Mouse (Mus musculus): ENCODE data around the gene 1700025B11Rik.
"Not testable (repeated sequence)": the region's sequence is repeated elsewhere in the genome, so short reads cannot be mapped to it uniquely, and the experiment has no call there.

Gene 1700025B11Rik

GRCm38 (mm10) chr15:77561792-77562191, at the start of gene 1700025B11Rik:
Gene 1700025B11Rik (minus strand): TSS chr15:77561892.
- DNase-seq (ENCODE audit: low read depth), result no peak

GRCm38 (mm10) chr15:77606069-77606468, 44.4 kb upstream of the 1700025B11Rik start:
- no peak for DNase-seq (ENCODE audit: low read depth)

GRCm38 (mm10) chr15:77598958-77599357, 37.3 kb upstream of the 1700025B11Rik start, which contains the start of gene Gm36245:
Gene Gm36245 (plus strand): TSS chr15:77599258.
- no peak for DNase-seq (ENCODE audit: low read depth)

DNA sequence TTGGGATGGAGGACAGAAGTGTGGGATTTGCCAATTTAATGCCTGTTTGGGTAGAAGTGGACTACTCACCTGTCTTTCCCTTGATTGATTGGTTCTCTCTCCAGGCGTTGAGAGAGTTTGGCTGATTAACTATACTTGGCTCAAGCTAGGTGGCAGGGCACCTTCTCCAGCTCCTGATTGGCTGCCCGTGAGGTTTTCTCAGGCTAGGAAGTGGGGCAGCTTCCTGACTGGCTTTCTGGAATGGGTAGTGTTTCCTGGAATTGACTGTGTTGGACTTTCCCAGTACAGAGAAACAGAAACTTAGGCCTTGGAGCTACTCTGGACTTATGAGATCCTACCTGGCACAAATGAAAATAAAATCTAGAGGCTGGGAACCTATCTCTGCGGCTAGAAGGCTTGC, 36.7 kb upstream of the 1700025B11Rik start:
- no peak for DNase-seq (ENCODE audit: low read depth)

- no peak for DNase-seq (ENCODE audit: low read depth)
Measured at GRCm38 (mm10) chr15:77595961-77596360, 34.3 kb upstream of the 1700025B11Rik start, which contains the start of gene Apol10b. Gene Apol10b (minus strand): TSS chr15:77596125.

DNA sequence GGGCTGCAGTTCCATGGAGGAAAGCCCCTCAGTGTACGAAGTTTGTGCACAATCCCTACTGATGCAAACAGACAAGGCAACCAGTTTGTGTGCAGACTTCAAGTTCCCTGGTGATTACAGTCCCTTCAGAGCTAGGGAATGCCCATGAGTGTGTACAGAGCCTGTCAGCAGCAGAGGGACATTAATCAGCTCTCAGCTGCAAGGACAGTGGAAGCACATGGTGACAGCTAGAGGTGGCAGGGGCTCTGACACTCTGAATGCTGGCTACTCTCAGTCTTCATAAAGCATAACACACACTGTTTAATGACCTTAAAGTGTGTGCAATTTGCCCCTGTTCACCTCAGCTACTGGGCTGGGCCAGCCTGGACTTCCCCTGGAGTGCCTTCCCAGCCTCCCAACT, 31.9 kb upstream of the 1700025B11Rik start:
- no peak for DNase-seq (ENCODE audit: low read depth)

DNA sequence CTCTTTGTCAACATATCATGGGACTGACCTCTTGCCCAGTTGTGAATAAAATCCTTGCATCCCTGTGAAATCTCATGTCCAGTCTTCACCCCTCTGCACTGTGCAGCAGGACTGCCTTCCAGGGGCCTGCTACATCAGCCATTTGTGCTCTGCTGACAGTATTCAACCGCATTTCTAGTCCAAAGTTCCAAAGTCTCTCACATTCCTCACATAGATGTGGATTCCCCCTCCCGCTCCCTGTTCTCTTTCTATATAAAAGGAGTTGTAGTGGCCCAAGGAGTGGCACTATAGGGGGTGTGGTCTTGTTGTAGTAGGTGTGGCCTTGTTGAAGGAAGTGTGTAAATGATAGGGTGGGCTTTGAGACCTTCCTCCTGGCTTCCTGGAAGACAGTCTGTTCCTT, 29.2 kb upstream of the 1700025B11Rik start:
- DNase-seq (ENCODE audit: low read depth), result no peak

DNA sequence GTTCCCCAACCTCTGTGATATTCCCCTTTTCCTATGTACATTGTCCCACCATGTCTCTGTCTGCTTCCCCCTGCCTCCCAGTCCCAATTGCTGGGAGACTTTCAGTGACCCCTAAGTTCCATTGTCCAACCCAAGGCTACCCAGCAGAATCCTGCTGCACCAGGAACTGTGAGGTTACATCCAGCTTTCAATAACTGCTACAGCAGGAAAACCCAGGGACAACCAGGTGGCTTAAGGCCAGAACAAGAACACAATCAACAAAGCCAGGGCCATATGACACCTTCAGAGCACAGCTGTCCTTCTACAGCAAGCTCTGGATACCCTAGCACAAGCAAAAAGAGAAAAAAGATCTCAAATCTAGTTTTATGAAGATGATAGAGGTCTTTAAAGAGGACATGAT, 27.3 kb upstream of the 1700025B11Rik start:
- no peak for DNase-seq (ENCODE audit: low read depth)

DNA sequence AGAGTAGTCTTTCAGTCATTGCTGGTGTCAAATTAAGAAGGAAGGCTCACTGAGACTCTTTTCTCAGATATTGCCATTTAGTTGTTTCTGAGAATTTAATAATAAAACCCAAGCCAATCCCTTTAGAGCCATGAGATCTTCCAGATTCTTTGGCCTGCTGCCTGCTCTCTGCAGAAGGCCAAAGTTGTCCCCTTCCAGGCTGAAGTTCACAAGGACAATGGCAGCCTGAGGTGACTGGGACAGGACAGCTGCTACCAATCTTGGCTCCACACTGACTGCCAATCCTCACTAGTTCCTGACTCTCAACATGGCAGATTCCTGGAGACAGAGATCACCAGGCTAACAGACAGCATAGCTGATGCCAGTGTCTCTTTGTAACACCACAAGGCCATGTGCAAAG, 25.3 kb upstream of the 1700025B11Rik start:
- DNase-seq (ENCODE audit: low read depth), result no peak

GRCm38 (mm10) chr15:77581681-77582080, 20.0 kb upstream of the 1700025B11Rik start:
- no peak for DNase-seq (ENCODE audit: low read depth)

- no peak for DNase-seq (ENCODE audit: low read depth)
Measured at GRCm38 (mm10) chr15:77579311-77579710, 17.6 kb upstream of the 1700025B11Rik start.

- DNase-seq (ENCODE audit: low read depth), result no peak
Measured at GRCm38 (mm10) chr15:77578801-77579200, 17.1 kb upstream of the 1700025B11Rik start.

- DNase-seq (ENCODE audit: low read depth), result no peak
Measured at GRCm38 (mm10) chr15:77563219-77563618, 1.5 kb upstream of the 1700025B11Rik start.

DNA sequence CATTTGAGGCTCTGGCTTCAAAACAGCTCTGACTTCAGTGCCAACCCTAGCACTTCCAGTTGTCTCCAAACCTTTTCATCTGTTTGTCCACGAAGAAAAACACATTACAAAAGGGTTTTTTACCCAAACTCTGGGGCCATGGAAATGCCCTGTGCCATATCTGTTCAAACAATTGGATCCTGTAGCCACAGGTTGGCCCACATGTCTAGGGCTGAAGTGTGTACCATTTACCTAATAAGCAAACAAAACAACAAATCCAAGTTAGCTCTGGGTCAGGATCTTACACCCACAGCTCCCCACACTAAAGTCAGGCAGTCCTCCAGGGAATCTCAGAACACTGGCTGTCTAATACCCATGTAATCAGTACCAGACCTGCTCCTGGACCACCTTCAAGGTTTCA, 22.5 kb downstream of the 1700025B11Rik start:
- not testable (repeated sequence) for DNase-seq (ENCODE audit: low read depth)

DNA sequence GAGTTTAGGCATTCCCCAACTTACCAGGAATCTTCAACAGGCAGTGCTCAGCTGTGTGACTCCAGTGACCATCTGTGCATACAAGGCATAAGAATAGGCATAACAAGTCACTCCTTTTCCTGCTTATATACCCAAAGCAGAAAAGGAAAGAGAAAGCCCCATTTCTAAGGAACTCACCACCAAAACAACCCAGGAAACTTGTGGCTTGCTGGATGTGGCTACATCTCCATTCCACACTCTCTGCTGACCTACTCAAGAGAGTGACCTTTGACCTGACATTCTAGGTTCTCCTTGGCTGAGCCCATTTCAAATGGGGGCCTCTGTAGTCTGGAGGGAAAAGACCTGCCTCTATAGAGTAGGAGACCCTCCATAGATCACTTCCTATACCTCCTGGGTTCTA, 28.5 kb downstream of the 1700025B11Rik start, which contains the start of gene Apol7c:
TSS of gene Apol7c (minus strand) at position 101 of the 400 bp plus-strand sequence.
- DNase-seq (ENCODE audit: low read depth), result no peak

DNA sequence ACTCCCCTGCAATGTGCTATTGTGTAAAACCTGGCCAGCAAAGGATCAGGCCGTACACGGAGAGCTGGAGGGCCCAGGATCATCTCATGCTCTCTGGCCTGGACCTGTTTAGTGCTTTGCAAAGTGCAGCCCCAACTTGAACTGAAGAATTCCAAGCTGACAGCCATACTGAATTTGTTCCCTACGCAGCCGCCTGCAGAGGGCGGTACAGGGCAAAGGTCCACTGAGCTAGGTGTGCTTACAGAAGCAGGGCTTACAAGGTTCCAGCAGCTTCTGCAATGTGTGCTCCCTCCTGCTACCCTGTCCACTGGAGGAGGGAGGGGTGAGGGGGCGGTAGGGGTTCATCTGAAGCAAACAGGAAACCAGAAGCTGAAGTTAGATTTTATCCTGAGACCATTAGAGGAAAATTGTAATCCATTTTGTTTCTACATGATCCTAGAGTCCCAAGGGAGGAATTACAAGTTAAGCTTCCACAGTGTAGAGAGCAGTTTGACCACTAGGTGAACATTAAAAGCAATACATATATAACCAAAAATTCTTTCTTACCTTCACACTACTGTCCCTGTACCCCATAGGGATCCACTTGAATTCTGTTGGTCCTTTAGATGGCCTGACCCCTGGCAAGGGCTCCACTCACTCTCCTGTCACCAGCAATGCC, 38.4 kb downstream of the 1700025B11Rik start:
- DNase-seq (ENCODE audit: low read depth), result peak; percentile 37

GRCm38 (mm10) chr15:77520596-77520995, 41.1 kb downstream of the 1700025B11Rik start:
- DNase-seq (ENCODE audit: low read depth), result not testable (repeated sequence)
